Mouse (Mus musculus) thymus, adult 2 months (tissue): ENCODE data around the gene Dcps.

Experiments
- CTCF ChIP-seq: fragments of 200-500 bp; IDR thresholded peaks from 2 replicates; pipeline ENCODE4 v1.5.1; 2012; ENCODE audit warnings: mild to moderate bottlenecking, control low read depth, low read length, moderate library complexity, borderline replicate concordance; ENCODE audit not compliant: control insufficient read depth, poor library complexity, insufficient read depth; ENCODE audit errors: extremely low read depth
- POLR2A ChIP-seq: fragments of 200-500 bp; IDR thresholded peaks from 2 replicates; pipeline ENCODE4 v1.6.1; 2012; ENCODE audit warnings: mild to moderate bottlenecking, low read length, control low read depth, moderate library complexity; ENCODE audit not compliant: control insufficient read depth, poor library complexity, insufficient read depth; ENCODE audit errors: extremely low read depth

GRCm38 (mm10) chr9:35156002-35156710 lies 19.7 kb downstream of the Dcps start:
- TF ChIP-seq POLR2A = no peak
- TF ChIP-seq CTCF = no peak
